Mouse (Mus musculus): ENCODE data around the gene Wnk2.
"Not testable (repeated sequence)": the region's sequence is repeated elsewhere in the genome, so short reads cannot be mapped to it uniquely, and the experiment has no call there.

Wnk2 gene

DNA sequence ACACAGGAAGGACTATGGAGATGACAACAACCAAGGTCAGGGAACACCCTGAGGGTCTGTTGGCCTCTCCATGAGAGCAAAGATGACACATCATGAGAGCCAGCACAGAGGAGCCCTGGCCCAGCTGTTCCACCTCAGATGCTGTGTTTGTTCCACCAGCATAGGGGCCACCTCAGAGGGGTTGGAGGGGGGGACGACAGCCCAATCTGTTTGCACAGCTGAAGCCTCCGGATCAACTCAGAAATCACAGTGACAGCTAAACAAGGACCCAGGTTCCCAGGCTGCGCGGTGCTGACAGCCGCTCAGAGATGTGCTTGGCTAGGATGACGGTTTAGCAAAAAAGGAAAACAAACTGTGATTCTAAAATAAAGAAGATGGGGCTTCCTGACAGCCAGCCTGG, 53.1 kb downstream of the Wnk2 start:
- no peak for DNase-seq (ENCODE audit: low read depth, low spot score)

DNA sequence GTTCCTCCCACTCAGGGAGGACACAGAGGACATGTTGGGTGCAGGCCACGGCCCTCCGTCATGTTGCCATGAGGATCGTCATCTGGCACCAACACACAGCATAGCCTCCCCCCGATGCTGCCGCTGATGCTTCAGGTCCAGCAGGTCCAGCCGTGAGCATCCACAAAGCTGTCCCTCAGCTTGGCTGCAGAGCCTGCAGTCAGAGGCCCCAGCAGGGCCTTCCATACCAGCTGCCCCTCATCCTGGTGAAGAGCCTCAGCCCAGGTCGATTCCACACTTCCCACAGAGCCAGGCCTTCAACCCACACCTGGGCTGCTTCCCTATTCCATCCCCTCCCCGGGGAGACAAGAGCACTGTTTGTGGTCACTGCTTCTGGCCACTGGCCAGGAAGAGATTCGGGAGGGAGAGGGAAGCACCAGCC, 54.3 kb downstream of the Wnk2 start:
- no peak for DNase-seq (ENCODE audit: low read depth, low spot score)

DNA sequence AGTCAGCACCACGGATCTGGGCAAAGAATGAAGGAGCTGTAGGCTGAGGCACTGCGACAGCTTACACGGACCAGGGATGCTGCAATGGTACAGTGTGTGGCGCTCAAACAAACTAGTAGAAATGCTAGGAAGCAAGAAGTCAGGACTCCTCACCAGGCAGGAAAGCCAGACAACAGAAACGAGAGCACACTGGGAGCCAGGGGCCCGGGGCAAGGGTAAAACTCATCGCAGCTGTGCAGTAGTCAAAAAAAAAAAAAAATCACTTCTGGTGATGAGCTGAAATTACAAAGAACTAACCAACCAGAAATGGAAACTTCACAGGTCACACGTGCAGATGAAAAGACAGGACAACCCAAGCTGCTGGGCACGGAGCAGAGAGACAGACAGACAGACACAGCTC, 55.2 kb downstream of the Wnk2 start:
- no peak for DNase-seq (ENCODE audit: low read depth, low spot score)

GRCm38 (mm10) chr13:49090176-49090575, 57.6 kb downstream of the Wnk2 start:
- DNase-seq (ENCODE audit: low read depth, low spot score): no peak

- DNase-seq (ENCODE audit: low read depth, low spot score): no peak
Observed at GRCm38 (mm10) chr13:49088874-49089273, 58.9 kb downstream of the Wnk2 start.

DNA sequence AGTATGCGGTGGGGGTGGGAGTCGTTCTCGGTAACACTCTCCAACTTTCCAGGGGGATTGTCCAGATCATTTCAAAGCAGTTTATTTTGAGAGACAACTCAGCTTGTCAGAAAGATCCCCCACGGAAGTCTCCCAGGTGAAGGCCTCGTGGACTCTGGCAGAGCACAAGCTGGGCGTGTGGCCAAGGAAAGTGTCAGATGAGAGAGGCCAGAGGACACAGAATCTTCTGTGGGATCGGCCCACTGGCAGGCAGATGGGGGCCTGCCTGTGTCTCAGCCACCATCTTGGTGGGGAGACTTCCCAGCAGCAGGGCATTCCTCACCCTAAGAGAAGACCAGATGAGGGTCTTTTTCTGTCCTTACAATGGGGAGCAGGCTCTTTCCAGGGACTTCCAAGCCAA, 60.4 kb downstream of the Wnk2 start:
- no peak for DNase-seq (ENCODE audit: low read depth, low spot score)

DNA sequence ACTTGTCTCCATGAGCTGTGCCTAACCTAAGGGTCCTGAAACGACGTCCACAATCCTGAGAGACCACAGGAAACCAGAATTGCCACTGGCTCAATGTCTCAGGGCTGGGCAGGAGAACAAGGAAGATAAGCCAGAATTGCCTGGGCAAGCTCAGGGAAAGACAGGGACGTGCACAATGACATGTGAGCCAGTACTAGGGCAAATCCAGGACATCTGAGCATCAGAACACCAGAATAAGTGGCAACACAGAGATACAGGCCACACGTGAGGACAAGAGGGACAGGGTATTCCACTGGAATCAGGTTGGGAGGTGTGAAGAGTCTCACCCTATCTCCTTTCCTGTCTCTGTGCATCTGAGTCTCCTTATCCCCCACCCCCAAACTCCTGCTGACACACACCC, 61.4 kb downstream of the Wnk2 start:
- DNase-seq (ENCODE audit: low read depth, low spot score): no peak

DNA sequence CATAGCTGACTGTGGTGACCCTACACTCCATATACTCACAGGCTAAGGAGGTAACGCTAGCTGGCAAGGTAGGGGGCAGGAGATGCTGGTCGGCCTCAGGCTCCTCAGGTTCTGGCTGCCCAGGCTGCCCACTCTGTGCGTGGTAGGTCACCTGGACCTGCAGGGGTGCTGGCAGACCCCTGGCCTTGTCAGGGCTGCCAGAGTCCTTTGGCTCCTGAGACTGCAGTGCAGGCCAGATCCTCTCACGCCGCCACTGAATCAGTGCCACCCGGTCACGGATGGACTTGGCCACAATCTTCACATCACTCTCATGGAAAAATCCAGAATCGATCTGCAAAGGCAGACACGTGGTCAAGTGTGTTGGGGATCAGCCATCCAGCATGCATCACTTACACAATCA, 62.6 kb downstream of the Wnk2 start:
- no peak for DNase-seq (ENCODE audit: low read depth, low spot score)

DNA sequence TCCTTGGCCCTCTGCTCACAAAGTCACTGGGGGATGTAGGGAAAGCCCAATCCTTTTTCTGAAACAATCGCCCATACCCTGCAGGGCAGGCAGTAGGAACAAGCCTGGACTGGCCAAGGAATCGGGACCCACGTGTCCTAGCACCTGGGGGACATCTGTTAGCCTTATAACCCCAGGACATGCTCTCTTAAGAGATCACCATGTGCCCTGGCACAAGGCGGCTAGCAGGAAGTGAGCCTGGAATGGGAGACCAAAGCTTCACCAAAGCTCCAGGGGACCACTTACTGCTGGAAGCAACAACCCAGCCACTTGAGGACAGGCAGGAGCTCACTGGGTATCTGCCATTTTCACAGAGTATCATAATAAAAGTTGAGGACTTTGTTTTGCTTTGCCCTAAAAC, 63.0 kb downstream of the Wnk2 start:
- DNase-seq (ENCODE audit: low read depth, low spot score): no peak

DNA sequence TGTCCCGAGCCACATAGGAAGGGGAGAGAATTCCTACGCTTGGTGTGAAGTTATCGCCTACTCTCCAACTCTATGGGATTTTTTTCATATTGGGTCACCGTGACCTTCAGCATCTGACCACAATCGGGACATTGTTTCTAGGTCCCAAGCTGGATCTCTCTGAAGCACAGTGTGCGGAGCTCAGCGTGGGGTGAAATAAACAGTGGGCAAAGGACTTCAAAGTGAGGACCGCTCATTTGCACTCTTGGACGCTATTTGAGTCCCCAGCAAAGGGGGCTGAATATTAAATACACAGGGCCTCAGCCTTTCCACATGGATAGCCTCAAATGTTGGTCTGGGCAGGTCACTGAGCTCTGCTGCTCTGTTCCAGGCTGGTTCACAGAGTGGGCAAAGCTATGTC, 63.9 kb downstream of the Wnk2 start:
- no peak for DNase-seq (ENCODE audit: low read depth, low spot score)

- DNase-seq (ENCODE audit: low read depth, low spot score): no peak
Observed at GRCm38 (mm10) chr13:49082151-49082879, 65.5 kb downstream of the Wnk2 start.

DNA sequence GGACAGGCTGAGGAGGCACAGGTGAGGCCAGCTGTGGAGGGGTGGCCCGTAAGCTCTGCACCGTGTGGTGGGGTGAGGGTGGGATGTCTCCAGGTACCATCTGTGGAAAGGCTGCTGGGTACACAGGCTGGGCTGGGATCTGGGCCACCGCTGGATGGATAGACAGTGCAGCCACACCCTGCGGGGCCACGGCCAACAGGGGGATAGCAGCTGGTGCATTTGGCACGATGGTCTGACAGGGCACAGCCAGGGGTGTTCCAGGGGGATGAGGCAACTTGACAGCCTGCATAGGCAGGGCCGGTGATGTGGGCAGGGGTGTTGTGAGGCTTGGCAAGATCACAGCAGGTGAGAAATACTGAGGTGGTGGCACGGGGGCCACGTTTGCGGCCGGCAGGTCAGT, 71.6 kb downstream of the Wnk2 start:
- DNase-seq (ENCODE audit: low read depth, low spot score): no peak

GRCm38 (mm10) chr13:49075377-49075776, 72.4 kb downstream of the Wnk2 start:
- no peak for DNase-seq (ENCODE audit: low read depth, low spot score)

DNA sequence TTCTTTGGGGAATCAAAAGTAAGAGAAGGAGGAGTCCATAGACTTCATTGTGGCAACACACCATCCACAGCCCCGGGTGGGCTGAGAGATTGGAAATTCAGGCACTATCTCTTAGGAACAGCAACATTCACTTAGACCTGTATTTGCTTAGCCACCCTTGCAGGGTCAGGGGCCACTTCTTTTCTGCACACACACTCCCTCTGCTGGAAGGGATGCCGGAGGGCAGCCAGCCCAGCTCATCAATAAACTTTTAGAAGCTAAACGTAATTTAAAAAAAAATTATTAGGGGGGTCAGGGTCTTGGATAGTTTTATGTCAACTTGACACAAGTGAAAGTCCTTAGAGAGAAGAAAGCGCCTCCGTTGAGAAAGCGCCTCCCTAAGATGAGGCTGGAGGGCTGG, 74.5 kb downstream of the Wnk2 start:
- no peak for DNase-seq (ENCODE audit: low read depth, low spot score)

GRCm38 (mm10) chr13:49071861-49072260, 76.0 kb downstream of the Wnk2 start:
- no peak for DNase-seq (ENCODE audit: low read depth, low spot score)

- no peak for DNase-seq (ENCODE audit: low read depth, low spot score)
Observed at GRCm38 (mm10) chr13:49069979-49070378, 77.8 kb downstream of the Wnk2 start.

- DNase-seq (ENCODE audit: low read depth, low spot score): no peak
Observed at GRCm38 (mm10) chr13:49069393-49069792, 78.4 kb downstream of the Wnk2 start.

DNA sequence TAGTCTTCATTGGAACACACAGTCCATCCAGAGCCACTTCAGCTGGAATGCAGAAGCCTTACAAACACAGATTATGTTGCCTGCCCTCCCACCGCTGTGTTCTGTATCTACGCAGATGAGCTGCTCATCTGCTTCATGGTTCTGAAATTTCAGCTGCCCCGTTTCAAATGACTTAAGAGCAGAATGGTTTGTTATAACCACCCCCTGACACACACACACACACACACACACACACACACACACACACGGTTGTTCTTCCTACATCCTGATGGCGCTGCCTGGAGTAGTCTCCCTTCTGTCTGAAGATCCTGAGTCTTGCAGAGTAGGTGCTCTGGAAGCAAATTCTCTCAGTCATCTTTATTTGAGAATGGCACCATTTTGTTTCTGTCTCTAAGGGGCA, 83.6 kb downstream of the Wnk2 start:
- DNase-seq (ENCODE audit: low read depth, low spot score): no peak

- no peak for DNase-seq (ENCODE audit: low read depth, low spot score)
Observed at GRCm38 (mm10) chr13:49060456-49060855, 87.4 kb downstream of the Wnk2 start.

- no peak for DNase-seq (ENCODE audit: low read depth, low spot score)
Observed at GRCm38 (mm10) chr13:49058528-49058927, 89.3 kb downstream of the Wnk2 start.

GRCm38 (mm10) chr13:49056304-49056703, 91.5 kb downstream of the Wnk2 start:
- DNase-seq (ENCODE audit: low read depth, low spot score): no peak

DNA sequence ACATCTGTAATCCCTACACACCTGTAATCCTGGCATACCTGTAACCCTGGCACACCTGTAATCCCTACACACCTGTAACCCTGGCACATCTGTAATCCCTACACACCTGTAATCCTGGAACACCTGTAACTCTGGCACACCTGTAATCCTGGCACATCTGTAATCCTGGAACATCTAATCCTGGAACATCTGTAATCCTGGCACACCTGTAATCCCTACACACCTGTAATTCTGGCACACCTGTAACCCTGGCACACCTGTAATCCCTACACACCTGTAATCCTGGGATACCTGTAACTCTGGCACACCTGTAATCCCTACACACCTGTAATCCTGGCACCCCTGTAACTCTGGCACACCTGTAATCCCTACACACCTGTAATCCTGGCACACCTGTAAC, 93.1 kb downstream of the Wnk2 start:
- not testable (repeated sequence) for DNase-seq (ENCODE audit: low read depth, low spot score)

DNA sequence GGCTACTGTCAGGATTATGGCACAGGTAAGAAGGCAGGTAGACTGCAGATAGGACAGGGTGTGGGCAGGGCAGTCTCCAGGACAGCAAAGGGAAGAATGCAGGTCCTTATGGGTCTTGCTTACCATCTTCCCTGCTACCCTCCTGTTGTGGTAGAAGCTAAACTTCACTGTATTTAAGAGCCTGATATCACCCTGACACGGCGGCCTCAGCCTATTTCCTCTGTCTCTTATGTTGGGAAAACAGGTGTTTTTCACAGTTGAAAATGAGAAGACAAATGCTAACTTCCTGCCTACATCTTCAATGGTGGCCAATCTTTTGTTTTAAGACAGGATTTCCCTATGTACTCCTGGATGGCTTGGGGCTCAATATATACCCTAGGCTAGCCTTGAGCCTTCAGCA, 94.5 kb downstream of the Wnk2 start:
- no peak for DNase-seq (ENCODE audit: low read depth, low spot score)

- DNase-seq (ENCODE audit: low read depth, low spot score): peak; percentile 32
Observed at GRCm38 (mm10) chr13:49052512-49052911, 95.3 kb downstream of the Wnk2 start.

Measured in CD4-positive helper T cell, adult 2 months (primary cell).